Mouse (Mus musculus): ENCODE data around the gene Rps23.
"Not testable (repeated sequence)": the region's sequence is repeated elsewhere in the genome, so short reads cannot be mapped to it uniquely, and the experiment has no call there.

Gene Rps23

GRCm38 (mm10) chr13:90922751-90923612 is at the start of gene Rps23:
Rps23 (plus strand) TSS chr13:90922958.
- in situ Hi-C loops (cut with MboI, MseI) = no loop called here

- in situ Hi-C loops (cut with MboI, MseI) = no loop called here
Observed at GRCm38 (mm10) chr13:90881727-90882429, 40.9 kb upstream of the Rps23 start.

GRCm38 (mm10) chr13:90885856-90886532 is 36.8 kb upstream of the Rps23 start:
- in situ Hi-C loops (cut with MboI, MseI) = no loop called here

- in situ Hi-C loops (cut with MboI, MseI) = no loop called here
Observed at GRCm38 (mm10) chr13:90886568-90886983, 36.2 kb upstream of the Rps23 start.

GRCm38 (mm10) chr13:90890111-90890510 is 32.6 kb upstream of the Rps23 start:
- in situ Hi-C loops (cut with MboI, MseI) = no loop called here

GRCm38 (mm10) chr13:90894819-90895218 is 27.9 kb upstream of the Rps23 start:
- in situ Hi-C loops (cut with MboI, MseI) = no loop called here

- in situ Hi-C loops (cut with MboI, MseI) = no loop called here
Observed at GRCm38 (mm10) chr13:90896098-90896497, 26.7 kb upstream of the Rps23 start.

GRCm38 (mm10) chr13:90896821-90897220 is 25.9 kb upstream of the Rps23 start:
- in situ Hi-C loops (cut with MboI, MseI) = no loop called here

- in situ Hi-C loops (cut with MboI, MseI) = no loop called here
Observed at GRCm38 (mm10) chr13:90905176-90905575, 17.6 kb upstream of the Rps23 start, which contains the start of gene Atp6ap1l. Atp6ap1l (minus strand) TSS chr13:90905355.

- in situ Hi-C loops (cut with MboI, MseI) = no loop called here
Observed at GRCm38 (mm10) chr13:90907376-90907775, 15.4 kb upstream of the Rps23 start.

GRCm38 (mm10) chr13:90912760-90913674 is 9.7 kb upstream of the Rps23 start:
- in situ Hi-C loops (cut with MboI, MseI) = no loop called here

GRCm38 (mm10) chr13:90913675-90914192 is 9.0 kb upstream of the Rps23 start:
- in situ Hi-C loops (cut with MboI, MseI) = no loop called here

GRCm38 (mm10) chr13:90914721-90915120 is 8.0 kb upstream of the Rps23 start:
- in situ Hi-C loops (cut with MboI, MseI) = no loop called here

- in situ Hi-C loops (cut with MboI, MseI) = not testable (repeated sequence)
Observed at GRCm38 (mm10) chr13:90923617-90924016, 859 bp downstream of the Rps23 start.

- in situ Hi-C loops (cut with MboI, MseI) = no loop called here
Observed at GRCm38 (mm10) chr13:90924072-90924471, 1.3 kb downstream of the Rps23 start.

- in situ Hi-C loops (cut with MboI, MseI) = loop anchor here (25.0 kb wide), 1 partner anchor 437 kb away; no protein-coding TSS in a partner anchor
Observed at GRCm38 (mm10) chr13:90925191-90925590, 2.4 kb downstream of the Rps23 start.

- in situ Hi-C loops (cut with MboI, MseI) = loop anchor here (25.0 kb wide), 1 partner anchor 436 kb away; no protein-coding TSS in a partner anchor
Observed at GRCm38 (mm10) chr13:90926125-90926765, 3.5 kb downstream of the Rps23 start.

- in situ Hi-C loops (cut with MboI, MseI) = loop anchor here (25.0 kb wide), 1 partner anchor 435 kb away; no protein-coding TSS in a partner anchor
Observed at GRCm38 (mm10) chr13:90926938-90927633, 4.3 kb downstream of the Rps23 start.

GRCm38 (mm10) chr13:90928266-90928665 is 5.5 kb downstream of the Rps23 start:
- in situ Hi-C loops (cut with MboI, MseI) = loop anchor here (25.0 kb wide), 1 partner anchor 434 kb away; no protein-coding TSS in a partner anchor

Data from regulatory T cell (primary cell).